Mouse (Mus musculus) cerebellum, adult 2 months (tissue): ENCODE results near the gene Mpped1.

ENCODE experiments used
- CTCF ChIP-seq: fragments of 200-500 bp; IDR thresholded peaks from 2 replicates; pipeline ENCODE4 v1.5.1; 2011; ENCODE audit warnings: low read depth, mild to moderate bottlenecking, control low read depth, low read length, moderate library complexity, borderline replicate concordance; ENCODE audit not compliant: insufficient read depth
- POLR2A ChIP-seq: fragments of 200-500 bp; IDR thresholded peaks from 2 replicates; pipeline ENCODE4 v1.6.1; 2011; ENCODE audit warnings: low read length, control low read depth, borderline replicate concordance; ENCODE audit not compliant: insufficient read depth

DNA sequence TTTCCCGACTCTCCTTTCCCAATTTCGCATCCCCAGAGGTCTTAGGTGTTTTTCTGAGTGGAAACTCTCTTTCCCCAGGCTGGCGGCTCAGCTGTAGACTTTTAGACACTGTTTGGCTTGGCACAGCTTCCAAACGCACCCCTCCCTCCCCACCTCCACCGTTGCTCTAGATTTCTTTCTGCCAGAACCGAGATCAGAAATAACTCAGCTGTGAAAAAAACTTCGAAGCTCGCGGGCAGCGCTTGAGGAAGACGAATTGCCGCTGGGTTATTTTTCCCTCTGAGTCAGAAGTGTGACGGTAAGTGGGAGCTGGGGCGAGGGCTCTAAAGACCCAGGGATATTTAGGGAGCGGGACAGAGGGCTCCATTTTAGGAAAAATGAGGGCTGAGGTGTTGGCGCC is 33.0 kb upstream of the Mpped1 start:
- TF ChIP-seq POLR2A (no peak), CTCF (no peak)
